Mouse (Mus musculus): ENCODE data around the gene Pdlim4.

- TF ChIP-seq E2F4 (IDR thresholded peaks at IDR 0.05; ENCODE audit: insufficient read depth) (no peak), POLR2A (IDR thresholded peaks at IDR 0.05; ENCODE audit: insufficient read length, low read depth) (no peak)
Measured at GRCm38 (mm10) chr11:54018893-54019732, 49.7 kb downstream of the Pdlim4 start.

Measured in myocyte (in vitro differentiated cells).